Mouse (Mus musculus): ENCODE measurements around the gene Slfn8.
A peak's percentile ranks its signal among the peaks of the same experiment; 100 is the strongest.
"Not testable (repeated sequence)": the region's sequence is repeated elsewhere in the genome, so short reads cannot be mapped to it uniquely, and the experiment has no call there.

The Slfn8 gene

GRCm38 (mm10) chr11:82991469-82992166, 29.0 kb downstream of the Slfn8 start, which contains the start of gene Slfn9:
Gene Slfn9, minus strand, starts transcription at chr11:82991830.
- DNase-seq (ENCODE audit: low spot score): peak; percentile 55

GRCm38 (mm10) chr11:82990612-82991385, 29.8 kb downstream of the Slfn8 start:
- peak; percentile 56 for DNase-seq (ENCODE audit: low spot score)

- DNase-seq (ENCODE audit: low spot score): no peak
These were observed 31.3 kb downstream of the Slfn8 start for GRCm38 (mm10) chr11:82989357-82989756.

GRCm38 (mm10) chr11:82987621-82988020, 33.0 kb downstream of the Slfn8 start:
- DNase-seq (ENCODE audit: low spot score): no peak

- no peak for DNase-seq (ENCODE audit: low spot score)
These were observed 37.4 kb downstream of the Slfn8 start for GRCm38 (mm10) chr11:82983193-82983592.

GRCm38 (mm10) chr11:82982409-82982808, 38.2 kb downstream of the Slfn8 start:
- DNase-seq (ENCODE audit: low spot score): not testable (repeated sequence)

GRCm38 (mm10) chr11:82973916-82974315, 46.7 kb downstream of the Slfn8 start:
- DNase-seq (ENCODE audit: low spot score): no peak

GRCm38 (mm10) chr11:82971590-82971974, 49.0 kb downstream of the Slfn8 start:
- no peak for DNase-seq (ENCODE audit: low spot score)

- no peak for DNase-seq (ENCODE audit: low spot score)
These were observed 49.7 kb downstream of the Slfn8 start for GRCm38 (mm10) chr11:82970712-82971589.

GRCm38 (mm10) chr11:82962215-82962614, 58.4 kb downstream of the Slfn8 start:
- no peak for DNase-seq (ENCODE audit: low spot score)

- no peak for DNase-seq (ENCODE audit: low spot score)
These were observed 58.9 kb downstream of the Slfn8 start for GRCm38 (mm10) chr11:82961743-82962142.

GRCm38 (mm10) chr11:82959613-82960012, 61.0 kb downstream of the Slfn8 start:
- DNase-seq (ENCODE audit: low spot score): peak; percentile 58

- DNase-seq (ENCODE audit: low spot score): no peak
These were observed 63.7 kb downstream of the Slfn8 start for GRCm38 (mm10) chr11:82956925-82957324.

- no peak for DNase-seq (ENCODE audit: low spot score)
These were observed 66.0 kb downstream of the Slfn8 start for GRCm38 (mm10) chr11:82954631-82955030.

GRCm38 (mm10) chr11:82952612-82953542, 67.7 kb downstream of the Slfn8 start:
- DNase-seq (ENCODE audit: low spot score): no peak
